Mouse (Mus musculus): ENCODE results near the gene Mrps21. TPM values are rescaled to one million over a fixed set of nuclear protein-coding genes. Genes with fewer than 3 reads are reported as not detected.

The Mrps21 gene
- polyA plus RNA-seq, 2 experiments, result 155 to 303 TPM

- Histone ChIP-seq H3K4me3 (replicated peaks; ENCODE audit: low read length) (no peak overlapping the region), H3K9ac (ENCODE audit: low read depth, low read length, severe bottlenecking) (no peak overlapping the region), H3K27me3 (ENCODE audit: control insufficient read depth, insufficient read depth, low read length) (no peaks in the 10 kb centered on the region), H3K4me1 (ENCODE audit: control insufficient read depth, insufficient read depth, low read length) (0 out of 2 replicates have a peak, but pooled peaks cover 6% of the 10 kb centered on the region), H3K27ac (replicated peaks; ENCODE audit: low read depth, low read length) (no peak overlapping the region), H3K4me2 (replicated peaks; ENCODE audit: low read depth, low read length, severe bottlenecking) (no peak overlapping the region), H3K9me3 (ENCODE audit: control insufficient read depth, low read length) (no peaks in the 10 kb centered on the region), H3K36me3 (ENCODE audit: control insufficient read depth, insufficient read depth, low read length) (no peaks in the 10 kb centered on the region)
- 91% methylated on average over 4 of the region's 4 CpGs for WGBS
- no peak for ATAC-seq (ENCODE audit: low FRiP score, low read depth)
- DNase-seq (ENCODE audit: low spot score), result no peak
- no peak for TF ChIP-seq POLR2A (IDR thresholded peaks at IDR 0.05; ENCODE audit: borderline replicate concordance, extremely low read depth, insufficient read depth, insufficient read length)
Measured at GRCm38 (mm10) chr3:95879063-95879462, 7.7 kb upstream of the Mrps21 start.

GRCm38 (mm10) chr3:95872048-95872447, 729 bp upstream of the Mrps21 start:
- H3K27ac ChIP-seq (replicated peaks; ENCODE audit: low read depth, low read length), result no peak overlapping the region
- ATAC-seq (ENCODE audit: low FRiP score, low read depth), result no peak
- WGBS, result 65% methylated on average over 7 of the region's 7 CpGs

GRCm38 (mm10) chr3:95870976-95871375, 343 bp downstream of the Mrps21 start:
- no peak for TF ChIP-seq POLR2A (IDR thresholded peaks at IDR 0.05; ENCODE audit: borderline replicate concordance, extremely low read depth, insufficient read depth, insufficient read length)
- Histone ChIP-seq H3K9me3 (ENCODE audit: control insufficient read depth, low read length) (no peaks in the 10 kb centered on the region), H3K9ac (ENCODE audit: low read depth, low read length, severe bottlenecking) (peak overlapping the region; percentile 81), H3K27ac (replicated peaks; ENCODE audit: low read depth, low read length) (peak overlapping the region; percentile 81), H3K4me2 (replicated peaks; ENCODE audit: low read depth, low read length, severe bottlenecking) (peak overlapping the region; percentile 65), H3K4me3 (replicated peaks; ENCODE audit: low read length) (peak overlapping the region; percentile 71), H3K27me3 (ENCODE audit: control insufficient read depth, insufficient read depth, low read length) (no peaks in the 10 kb centered on the region), H3K36me3 (ENCODE audit: control insufficient read depth, insufficient read depth, low read length) (peaks cover 39% of the 10 kb centered on the region), H3K4me1 (ENCODE audit: control insufficient read depth, insufficient read depth, low read length) (peaks cover 5% of the 10 kb centered on the region)
- DNase-seq (ENCODE audit: low spot score), result no peak
- ATAC-seq (ENCODE audit: low FRiP score, low read depth), result peak; percentile 23; the same call in 1 of the 2 replicates
- WGBS, result 8% methylated on average over 15 of the region's 15 CpGs

More at GRCm38 (mm10) chr3:95872048-95872447, 729 bp upstream of the Mrps21 start:
- no peak for TF ChIP-seq POLR2A (IDR thresholded peaks at IDR 0.05; ENCODE audit: borderline replicate concordance, extremely low read depth, insufficient read depth, insufficient read length)
- peaks cover 5% of the 10 kb centered on the region for H3K4me1 ChIP-seq (ENCODE audit: control insufficient read depth, insufficient read depth, low read length)
- H3K36me3 ChIP-seq (ENCODE audit: control insufficient read depth, insufficient read depth, low read length), result peaks cover 32% of the 10 kb centered on the region
- no peaks in the 10 kb centered on the region for H3K27me3 ChIP-seq (ENCODE audit: control insufficient read depth, insufficient read depth, low read length)
- peak overlapping the region; percentile 65 for H3K4me2 ChIP-seq (replicated peaks; ENCODE audit: low read depth, low read length, severe bottlenecking)
- peak overlapping the region; percentile 71 for H3K4me3 ChIP-seq (replicated peaks; ENCODE audit: low read length)
- DNase-seq (ENCODE audit: low spot score), result no peak
- H3K9me3 ChIP-seq (ENCODE audit: control insufficient read depth, low read length), result no peaks in the 10 kb centered on the region
- H3K9ac ChIP-seq (ENCODE audit: low read depth, low read length, severe bottlenecking), result peak overlapping the region; percentile 81

- ATAC-seq (ENCODE audit: low FRiP score, low read depth) (no peak), DNase-seq (ENCODE audit: low spot score) (no peak)
- 88% methylated on average over 2 of the region's 2 CpGs for WGBS
Measured at GRCm38 (mm10) chr3:95867408-95867807, 3.9 kb downstream of the Mrps21 start.

GRCm38 (mm10) chr3:95866071-95866470, 5.2 kb downstream of the Mrps21 start:
- Histone ChIP-seq H3K4me3 (replicated peaks; ENCODE audit: low read length) (no peak overlapping the region), H3K9ac (ENCODE audit: low read depth, low read length, severe bottlenecking) (no peak overlapping the region), H3K4me2 (replicated peaks; ENCODE audit: low read depth, low read length, severe bottlenecking) (no peak overlapping the region), H3K36me3 (ENCODE audit: control insufficient read depth, insufficient read depth, low read length) (peaks cover 62% of the 10 kb centered on the region), H3K27ac (replicated peaks; ENCODE audit: low read depth, low read length) (no peak overlapping the region), H3K27me3 (ENCODE audit: control insufficient read depth, insufficient read depth, low read length) (no peaks in the 10 kb centered on the region), H3K9me3 (ENCODE audit: control insufficient read depth, low read length) (no peaks in the 10 kb centered on the region), H3K4me1 (ENCODE audit: control insufficient read depth, insufficient read depth, low read length) (no peaks in the 10 kb centered on the region)
- no peak for TF ChIP-seq POLR2A (IDR thresholded peaks at IDR 0.05; ENCODE audit: borderline replicate concordance, extremely low read depth, insufficient read depth, insufficient read length)
- ATAC-seq (ENCODE audit: low FRiP score, low read depth) (no peak), DNase-seq (ENCODE audit: low spot score) (no peak)
- WGBS, result 90% methylated on average over 5 of the region's 5 CpGs

More at GRCm38 (mm10) chr3:95867408-95867807, 3.9 kb downstream of the Mrps21 start:
- peaks cover 5% of the 10 kb centered on the region for H3K4me1 ChIP-seq (ENCODE audit: control insufficient read depth, insufficient read depth, low read length)
- H3K4me2 ChIP-seq (replicated peaks; ENCODE audit: low read depth, low read length, severe bottlenecking), result no peak overlapping the region
- no peak overlapping the region for H3K9ac ChIP-seq (ENCODE audit: low read depth, low read length, severe bottlenecking)
- H3K27ac ChIP-seq (replicated peaks; ENCODE audit: low read depth, low read length), result no peak overlapping the region
- no peaks in the 10 kb centered on the region for H3K9me3 ChIP-seq (ENCODE audit: control insufficient read depth, low read length)
- H3K36me3 ChIP-seq (ENCODE audit: control insufficient read depth, insufficient read depth, low read length), result peaks cover 59% of the 10 kb centered on the region
- no peak for TF ChIP-seq POLR2A (IDR thresholded peaks at IDR 0.05; ENCODE audit: borderline replicate concordance, extremely low read depth, insufficient read depth, insufficient read length)
- H3K4me3 ChIP-seq (replicated peaks; ENCODE audit: low read length), result no peak overlapping the region
- no peaks in the 10 kb centered on the region for H3K27me3 ChIP-seq (ENCODE audit: control insufficient read depth, insufficient read depth, low read length)

- DNase-seq (ENCODE audit: low spot score) (no peak), ATAC-seq (ENCODE audit: low FRiP score, low read depth) (no peak)
- 89% methylated on average over 20 of the region's 20 CpGs for WGBS
- no peak overlapping the region for H3K4me2 ChIP-seq (replicated peaks; ENCODE audit: low read depth, low read length, severe bottlenecking)
- peaks cover 62% of the 10 kb centered on the region for H3K36me3 ChIP-seq (ENCODE audit: control insufficient read depth, insufficient read depth, low read length)
- H3K27me3 ChIP-seq (ENCODE audit: control insufficient read depth, insufficient read depth, low read length), result no peaks in the 10 kb centered on the region
- no peak overlapping the region for H3K9ac ChIP-seq (ENCODE audit: low read depth, low read length, severe bottlenecking)
- H3K4me3 ChIP-seq (replicated peaks; ENCODE audit: low read length), result no peak overlapping the region
- H3K27ac ChIP-seq (replicated peaks; ENCODE audit: low read depth, low read length), result no peak overlapping the region
- no peaks in the 10 kb centered on the region for H3K4me1 ChIP-seq (ENCODE audit: control insufficient read depth, insufficient read depth, low read length)
- H3K9me3 ChIP-seq (ENCODE audit: control insufficient read depth, low read length), result no peaks in the 10 kb centered on the region
- no peak for TF ChIP-seq POLR2A (IDR thresholded peaks at IDR 0.05; ENCODE audit: borderline replicate concordance, extremely low read depth, insufficient read depth, insufficient read length)
Measured at GRCm38 (mm10) chr3:95865571-95865970, 5.7 kb downstream of the Mrps21 start.
